ENCODE assay signal across 30 mouse cellular contexts in the genomic region with DNA sequence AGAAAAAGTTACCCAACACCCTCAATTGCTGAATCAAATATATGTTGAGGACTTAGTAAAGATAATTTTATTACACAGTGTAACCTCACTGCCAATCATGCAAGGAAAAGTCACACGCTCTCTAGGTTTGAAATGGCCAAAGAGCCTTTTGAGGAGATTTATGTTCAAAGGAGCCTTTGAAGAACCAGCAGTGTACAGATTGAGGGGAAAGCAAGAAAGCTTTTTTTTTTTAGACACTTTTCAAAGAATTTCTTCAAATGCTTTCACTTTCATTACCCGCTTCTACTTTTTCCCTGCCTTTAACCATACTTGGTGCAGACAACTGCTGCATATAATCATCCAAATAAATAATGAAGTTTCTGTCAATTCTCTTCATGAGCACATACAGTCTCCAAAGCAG.
"Had no signal": no experiment of that assay in that cellular context is flagged by ENCODE, and none has a peak within 500 bp of the region (broad histone marks: within the 10 kb centered on the region; RNA-seq: fewer than 3 reads in every experiment).

No protein-coding gene starts in this region.

- H3K9me3 ChIP-seq: limb, embryonic 10.5 days; limb, embryonic 12.5 days; limb, embryonic 13.5 days; limb, embryonic 15.5 days; liver, embryonic 12.5 days; liver, embryonic 13.5 days; liver, embryonic 15.5 days; lung, embryonic 15.5 days; megakaryocyte, embryonic 14.5 days; midbrain, embryonic 10.5 days; midbrain, embryonic 12.5 days; midbrain, embryonic 13.5 days; midbrain, embryonic 15.5 days; neural tube, embryonic 12.5 days had no signal

- H3K27me3 ChIP-seq: limb, embryonic 12.5 days; limb, embryonic 13.5 days; limb, embryonic 15.5 days; liver, embryonic 12.5 days; liver, embryonic 13.5 days; liver, embryonic 15.5 days; lung, embryonic 15.5 days; megakaryocyte, embryonic 14.5 days; midbrain, embryonic 12.5 days; midbrain, embryonic 13.5 days; midbrain, embryonic 15.5 days; neural tube, embryonic 12.5 days had no signal

- H3K4me3 ChIP-seq: left cerebral cortex, adult 2 months; limb, embryonic 10.5 days; limb, embryonic 12.5 days; limb, embryonic 13.5 days; limb, embryonic 15.5 days; liver, embryonic 12.5 days; liver, embryonic 13.5 days; liver, embryonic 15.5 days; lung, embryonic 15.5 days; megakaryocyte, embryonic 14.5 days; midbrain, embryonic 10.5 days; midbrain, embryonic 12.5 days; midbrain, embryonic 13.5 days; midbrain, embryonic 15.5 days; neural tube, embryonic 12.5 days had no signal

- H3K9ac ChIP-seq: limb, embryonic 12.5 days; limb, embryonic 13.5 days; limb, embryonic 15.5 days; liver, embryonic 12.5 days; liver, embryonic 13.5 days; liver, embryonic 14.5 days; liver, embryonic 15.5 days; lung, embryonic 14.5 days; lung, embryonic 15.5 days; midbrain, embryonic 12.5 days; midbrain, embryonic 13.5 days; midbrain, embryonic 15.5 days; neural tube, embryonic 12.5 days had no signal

- H3K36me3 ChIP-seq: limb, embryonic 10.5 days; limb, embryonic 12.5 days; limb, embryonic 13.5 days; limb, embryonic 15.5 days; liver, embryonic 12.5 days; liver, embryonic 13.5 days; liver, embryonic 15.5 days; lung, embryonic 15.5 days; midbrain, embryonic 10.5 days; midbrain, embryonic 12.5 days; midbrain, embryonic 13.5 days; midbrain, embryonic 15.5 days; neural tube, embryonic 12.5 days had no signal

- H3K4me1 ChIP-seq: limb, embryonic 10.5 days; limb, embryonic 12.5 days; limb, embryonic 13.5 days; limb, embryonic 15.5 days; liver, embryonic 12.5 days; liver, embryonic 13.5 days; liver, embryonic 15.5 days; lung, embryonic 15.5 days; megakaryocyte, embryonic 14.5 days; midbrain, embryonic 10.5 days; midbrain, embryonic 12.5 days; midbrain, embryonic 13.5 days; midbrain, embryonic 15.5 days; neural tube, embryonic 12.5 days had no signal

- H3K27ac ChIP-seq: left cerebral cortex, adult 2 months; limb, embryonic 10.5 days; limb, embryonic 12.5 days; limb, embryonic 13.5 days; limb, embryonic 15.5 days; liver, embryonic 12.5 days; liver, embryonic 13.5 days; liver, embryonic 14.5 days; liver, embryonic 15.5 days; lung, embryonic 15.5 days; macrophage; midbrain, embryonic 10.5 days; midbrain, embryonic 12.5 days; midbrain, embryonic 13.5 days; midbrain, embryonic 15.5 days; neural tube, embryonic 12.5 days had no signal

- ATAC-seq: liver, embryonic 12.5 days; lung, postnatal 0 days; midbrain, embryonic 13.5 days; midbrain, embryonic 15.5 days; midbrain, embryonic 16.5 days had no signal

- DNase-seq: left cerebral cortex, postnatal 4 days; liver; liver, embryonic 13.5 days; lung, adult 18-20 months; lung, adult 2 months; lung, embryonic 14.5 days; lung, postnatal 10 days; lung, postnatal 14 days; lung, postnatal 36 days; midbrain, embryonic 14.5 days had no signal

- H3K4me2 ChIP-seq: limb, embryonic 12.5 days; limb, embryonic 13.5 days; limb, embryonic 15.5 days; liver, embryonic 11.5 days; liver, embryonic 12.5 days; liver, embryonic 13.5 days; liver, embryonic 15.5 days; lung, embryonic 14.5 days; lung, embryonic 15.5 days; midbrain, embryonic 11.5 days; midbrain, embryonic 12.5 days; midbrain, embryonic 13.5 days; midbrain, embryonic 15.5 days; neural tube, embryonic 12.5 days had no signal
